Mouse (Mus musculus) cerebellum, adult 18-20 months (tissue): ENCODE measurements at regions not wholly inside any gene's neighbourhood (a gene's known extent, or its start where the extent isn't known, plus 50 kb on each side); places are given as distances from the start of the nearest gene placed in this dataset.
A peak's percentile ranks its signal among the peaks of the same experiment; 100 is the strongest.

ENCODE experiments used
- DNase-seq, 2 experiments: peaks; one replicate each; pipeline ENCODE4 v3.0.0; 2021

DNA sequence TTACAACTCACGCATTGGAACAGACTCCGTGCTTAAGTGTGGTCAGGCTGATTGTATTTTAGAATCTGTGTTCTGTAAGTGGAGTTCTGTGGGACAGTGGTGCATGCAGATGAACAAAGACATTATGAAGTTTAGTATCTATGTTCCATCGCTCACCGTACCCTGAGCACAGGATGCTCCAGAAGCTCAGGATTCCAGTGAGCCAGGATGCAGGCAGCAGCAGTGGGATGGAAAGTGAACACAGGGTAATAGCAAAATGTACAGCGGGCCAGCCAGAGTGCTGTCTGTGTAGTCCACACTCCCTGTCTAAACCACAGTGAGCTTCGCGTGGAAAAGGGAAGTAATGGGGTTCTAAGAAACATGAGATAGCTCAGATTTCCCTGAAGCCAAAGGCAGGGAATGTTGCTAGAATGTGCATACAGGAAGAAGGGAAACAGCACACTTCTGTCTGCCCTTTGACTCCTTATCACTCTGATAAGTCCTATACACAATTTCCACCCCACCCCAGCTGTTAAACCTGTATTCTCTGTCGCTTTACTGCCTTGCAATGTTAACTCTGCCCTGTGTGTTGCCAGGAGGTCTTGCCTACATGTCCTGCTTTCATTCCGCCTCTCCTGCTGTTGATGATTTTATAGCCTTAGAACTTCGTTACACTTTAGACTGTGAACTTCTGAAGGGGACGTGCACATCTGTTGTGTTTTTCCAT lies 178.3 kb upstream of the Btg1 start:
- no peak for DNase-seq

GRCm38 (mm10) chr10:96442165-96442564 lies 174.6 kb upstream of the Btg1 start:
- no peak for DNase-seq

DNA sequence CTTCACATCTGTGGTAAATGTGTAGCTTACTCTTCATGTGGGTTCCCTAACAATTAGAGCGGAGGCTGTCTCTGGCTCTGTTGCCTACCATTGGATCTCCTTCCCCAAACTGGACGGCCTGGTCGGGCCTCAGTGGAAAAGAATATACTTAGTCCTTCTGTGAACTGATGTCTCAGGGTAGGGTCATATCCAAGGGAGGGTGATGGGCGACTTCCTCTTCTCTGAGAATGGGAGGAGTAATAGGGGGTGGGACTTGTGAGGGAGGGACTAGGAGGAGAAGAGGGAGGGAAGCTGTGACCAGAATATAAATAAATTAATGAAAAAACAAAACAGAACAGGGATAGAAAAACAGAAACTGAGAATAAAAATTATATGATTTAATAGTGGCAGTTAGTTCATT lies 166.5 kb upstream of the Btg1 start:
- no peak for DNase-seq

DNA sequence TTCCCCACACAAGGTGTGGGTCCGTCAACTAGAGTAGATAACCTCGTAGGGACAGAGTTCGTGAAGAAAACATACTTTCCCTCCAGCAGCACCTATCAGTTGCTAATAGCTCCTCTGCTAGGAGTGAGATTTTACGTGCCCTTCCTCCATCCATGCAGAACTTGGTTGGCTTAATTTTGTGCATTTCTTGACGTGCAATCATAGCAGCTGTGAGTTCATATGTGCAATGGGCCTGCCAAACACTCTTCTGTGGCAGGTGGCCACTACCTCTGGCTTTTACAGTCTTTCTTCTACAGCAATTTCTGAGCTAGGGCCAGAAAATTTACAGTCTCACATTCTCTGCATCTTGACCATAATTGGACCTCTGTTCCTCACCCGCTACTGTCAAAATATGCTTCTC lies 161.9 kb upstream of the Btg1 start:
- DNase-seq: no peak

- DNase-seq: no peak
Observed at GRCm38 (mm10) chr10:96458551-96458950, 158.3 kb upstream of the Btg1 start.

GRCm38 (mm10) chr10:96459186-96459585 lies 157.6 kb upstream of the Btg1 start:
- DNase-seq: no peak

GRCm38 (mm10) chr10:96460151-96460550 lies 156.7 kb upstream of the Btg1 start:
- no peak for DNase-seq

GRCm38 (mm10) chr10:96460617-96461338 lies 156.0 kb upstream of the Btg1 start:
- no peak for DNase-seq

DNA sequence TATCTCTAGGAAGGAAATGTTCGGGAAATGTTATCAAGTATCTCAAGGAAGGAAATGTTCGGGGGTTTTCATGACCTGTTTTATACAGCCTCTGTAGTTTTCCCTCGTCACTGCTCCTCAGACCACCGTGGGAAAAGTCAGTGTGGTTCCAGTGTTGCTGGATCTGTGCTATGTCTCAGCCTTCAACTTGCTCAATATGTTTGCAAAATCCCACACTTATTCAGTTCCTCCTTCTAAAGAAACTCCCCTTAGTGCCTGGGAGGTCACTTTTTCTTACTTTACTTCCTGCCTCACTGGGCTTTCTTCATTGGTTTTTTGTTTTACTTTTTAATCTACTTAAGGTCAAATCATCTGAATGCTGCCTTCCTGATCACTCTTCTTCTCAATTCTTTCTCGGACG lies 150.8 kb upstream of the Btg1 start:
- no peak for DNase-seq

GRCm38 (mm10) chr10:96466845-96467244 lies 150.0 kb upstream of the Btg1 start:
- DNase-seq: no peak

- DNase-seq: no peak
Observed at GRCm38 (mm10) chr10:96467661-96468060, 149.1 kb upstream of the Btg1 start.

GRCm38 (mm10) chr10:96471523-96471922 lies 145.3 kb upstream of the Btg1 start:
- DNase-seq: no peak

- no peak for DNase-seq
Observed at GRCm38 (mm10) chr10:96479350-96479749, 137.5 kb upstream of the Btg1 start.

DNA sequence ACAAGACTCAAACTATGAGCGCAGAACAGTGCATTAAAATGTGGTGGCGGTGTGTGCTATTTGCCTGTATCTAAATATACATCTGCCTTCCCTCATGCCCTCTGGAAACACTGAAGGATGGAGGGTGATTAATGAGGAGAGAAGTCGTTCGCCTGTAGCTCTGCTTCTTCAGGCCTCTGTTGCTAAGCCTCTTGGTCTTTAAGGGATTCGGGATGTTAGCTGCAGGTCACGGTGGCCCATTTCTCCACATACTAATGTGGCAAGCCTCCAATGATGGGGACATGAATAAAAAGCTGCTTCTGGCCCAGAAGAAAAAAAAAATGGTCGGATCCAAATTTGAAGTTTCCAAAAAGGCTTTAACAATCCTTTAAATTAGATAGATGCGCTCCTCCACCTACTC lies 137.0 kb upstream of the Btg1 start:
- no peak for DNase-seq

DNA sequence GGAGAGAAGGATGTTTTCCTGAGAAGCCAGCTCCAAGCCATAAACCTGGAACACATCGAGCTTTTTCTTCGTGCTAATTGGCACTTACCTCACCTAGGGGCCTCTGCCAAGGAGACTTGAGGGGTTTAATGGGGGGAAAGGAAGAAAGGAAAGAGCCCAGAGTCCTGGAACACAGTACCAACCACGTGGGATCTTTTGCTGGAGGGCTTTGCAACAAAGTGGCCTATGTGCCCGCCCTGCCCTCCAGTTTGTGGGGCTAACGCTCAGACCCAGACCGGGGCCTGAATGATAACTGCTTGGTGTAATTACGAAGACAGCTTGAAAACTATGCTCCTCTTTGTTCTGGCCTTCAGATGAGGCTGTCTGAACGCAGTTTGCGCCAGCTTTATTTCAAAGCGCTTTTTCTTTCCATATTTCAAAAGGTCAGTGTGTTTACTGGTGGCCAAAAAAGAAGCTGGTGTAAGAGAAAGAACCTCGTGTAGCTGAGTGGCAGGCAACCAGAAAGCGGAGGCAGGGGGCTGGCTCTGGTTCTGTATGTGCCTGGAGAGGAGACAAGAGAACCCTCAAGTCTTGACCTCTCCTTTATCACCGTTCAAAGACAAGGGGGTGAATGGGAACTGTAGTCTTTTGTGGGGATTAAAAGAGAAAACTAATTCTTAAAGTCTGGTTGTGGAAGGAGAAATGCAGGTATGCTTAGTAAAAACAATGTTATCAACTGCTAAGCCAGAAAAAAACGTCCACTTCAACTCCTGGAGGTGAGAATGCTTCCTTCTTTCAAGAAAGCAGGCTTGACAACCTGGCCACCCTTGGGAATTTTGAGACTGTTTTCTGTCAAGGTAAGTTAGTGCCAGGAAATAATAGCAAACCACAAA lies 136.1 kb upstream of the Btg1 start:
- DNase-seq: peak; percentile 17 to 24

DNA sequence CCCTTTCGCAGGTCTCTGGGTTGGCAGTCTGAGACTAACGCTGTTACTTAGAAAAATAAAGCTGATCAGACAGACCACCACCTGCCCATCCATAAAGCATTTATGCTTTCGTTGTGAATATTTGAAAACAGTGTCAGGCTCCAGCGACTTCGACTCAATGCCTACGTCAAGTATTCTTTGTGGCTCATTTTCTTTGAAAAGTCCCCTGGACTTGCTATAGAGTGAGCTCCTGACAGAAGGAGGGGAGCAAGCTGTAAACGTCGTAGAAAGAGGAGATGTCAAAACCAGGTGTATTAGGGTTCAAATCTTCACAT lies 135.5 kb upstream of the Btg1 start:
- DNase-seq: no peak

DNA sequence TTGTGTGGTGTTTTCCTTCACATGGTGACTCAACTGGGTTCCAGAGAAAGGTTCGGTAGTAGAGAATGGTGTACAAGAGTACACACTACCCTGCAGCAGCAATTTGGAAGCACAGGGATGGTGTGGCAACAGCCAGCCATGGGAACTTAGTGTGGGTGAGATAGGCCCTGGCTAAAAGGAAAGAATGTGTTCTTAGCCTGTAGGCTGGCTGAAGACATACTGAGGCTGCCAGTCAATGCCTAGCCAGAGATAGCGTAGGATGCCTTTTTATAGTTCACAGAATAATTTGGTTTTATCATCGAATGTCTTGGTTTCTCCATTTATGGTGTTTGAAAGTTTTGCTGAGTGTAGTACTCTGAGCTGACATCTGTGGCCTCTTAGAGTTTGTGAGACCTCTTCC lies 130.1 kb upstream of the Btg1 start:
- no peak for DNase-seq

DNA sequence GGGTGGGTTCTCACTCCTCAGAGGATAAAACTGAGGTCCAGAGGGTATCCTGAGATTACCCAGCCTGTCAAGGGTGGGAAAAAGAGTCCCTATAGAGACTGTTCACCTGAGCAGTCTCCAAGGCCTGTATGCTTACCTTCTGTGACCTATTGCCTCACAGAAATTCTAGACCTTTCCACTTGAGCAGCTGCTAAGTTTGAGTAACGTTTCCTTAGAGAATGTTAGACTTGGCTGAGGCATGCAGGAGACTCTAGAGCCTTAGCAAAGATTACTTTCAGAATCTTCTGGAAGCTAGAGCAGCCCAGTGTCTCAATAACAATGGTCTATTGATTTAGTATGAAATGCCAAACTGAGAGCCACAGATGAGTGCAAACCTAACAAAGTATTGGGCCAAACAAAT lies 123.1 kb upstream of the Btg1 start:
- DNase-seq: no peak

- no peak for DNase-seq
Observed at GRCm38 (mm10) chr10:96496700-96497099, 120.1 kb upstream of the Btg1 start.

GRCm38 (mm10) chr10:96497482-96497881 lies 119.3 kb upstream of the Btg1 start:
- DNase-seq: no peak

GRCm38 (mm10) chr10:96499274-96499673 lies 117.5 kb upstream of the Btg1 start:
- DNase-seq: no peak

GRCm38 (mm10) chr10:96502090-96502728 lies 114.6 kb upstream of the Btg1 start:
- no peak for DNase-seq

DNA sequence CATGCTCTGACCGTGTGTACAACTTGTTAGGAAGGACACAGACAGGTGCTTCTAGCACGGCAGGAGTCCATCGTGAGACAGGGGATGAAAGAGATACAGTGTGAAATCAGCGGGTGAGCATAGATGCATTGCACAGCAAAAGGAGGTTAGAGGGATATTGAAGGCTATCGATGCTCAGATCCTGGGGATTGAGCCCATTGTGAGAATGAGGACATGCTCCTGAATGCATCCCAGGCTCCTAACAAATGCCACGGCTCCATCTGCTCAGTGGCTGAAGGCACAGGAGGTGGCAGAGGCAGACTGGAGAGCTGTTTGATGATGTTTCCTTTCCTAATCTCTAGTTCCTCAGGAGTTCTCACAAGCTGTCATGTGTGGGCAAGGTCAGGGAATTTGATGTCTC lies 114.1 kb upstream of the Btg1 start:
- DNase-seq: peak; percentile 74 to 85
